Mouse (Mus musculus) adrenal gland (tissue): Measurements from ENCODE around the gene Chrnd.

Source experiments
- intact Hi-C: fragments of 180-260 bp; cut with DNase I; formaldehyde crosslinking; loops from one replicate; pipeline ENCODE4 v1.15.1; 2025

Gene Chrnd

DNA sequence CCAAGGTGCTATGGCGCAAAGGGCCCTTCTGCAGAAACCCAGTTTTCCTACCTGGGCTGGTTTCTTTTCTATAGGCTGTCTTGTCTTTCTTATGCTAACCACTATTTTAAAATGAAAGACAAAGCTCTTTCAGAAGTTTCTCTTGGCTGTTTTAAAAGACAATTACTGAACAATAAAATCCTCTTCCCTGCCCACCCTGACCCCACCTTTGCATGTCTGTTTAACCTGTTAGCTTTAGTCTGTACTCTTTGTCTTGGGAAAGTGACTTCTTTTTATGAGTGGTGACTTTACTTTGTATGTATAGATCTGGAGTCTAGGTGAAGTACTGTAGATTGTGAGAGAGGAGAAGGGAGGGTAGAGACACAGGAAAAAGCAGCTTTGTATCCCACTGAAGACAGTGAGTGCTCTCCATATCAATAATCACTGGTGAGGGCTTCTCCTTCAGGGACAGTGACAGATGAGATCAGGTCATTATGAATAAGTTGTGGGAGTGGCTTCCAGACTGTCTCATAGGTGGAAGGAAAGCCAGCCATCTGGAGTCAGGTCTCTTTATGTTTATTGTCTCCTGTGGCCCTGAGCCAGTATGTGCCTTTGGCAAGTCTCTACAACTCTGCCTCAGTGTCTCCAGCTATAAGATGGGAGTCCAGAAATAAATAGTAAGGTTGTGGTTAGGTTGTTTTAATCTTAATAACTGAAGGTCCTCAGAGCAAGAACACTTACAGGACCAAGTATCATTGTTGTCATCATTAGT, 36.2 kb downstream of the Chrnd start:
- intact Hi-C loops: no loop called here

DNA sequence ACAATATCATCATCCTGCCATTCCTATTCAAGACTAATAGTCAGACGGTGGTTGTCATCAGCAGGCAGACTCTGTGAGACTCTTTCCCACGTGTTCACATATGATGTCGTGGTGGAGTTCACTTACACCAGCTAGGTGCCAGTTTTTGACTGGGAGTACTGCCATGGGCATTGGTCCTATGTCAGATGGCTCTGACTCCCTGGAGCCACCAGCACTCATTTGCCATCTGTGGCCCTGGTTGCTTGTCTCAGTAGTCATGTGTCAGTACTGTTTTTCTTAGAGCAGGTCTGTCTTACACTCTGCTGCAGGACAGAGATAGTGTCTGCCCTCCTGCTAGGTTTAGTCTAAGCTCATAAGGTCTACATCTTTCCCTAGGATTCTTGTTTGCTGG, 36.7 kb downstream of the Chrnd start:
- intact Hi-C loops: no loop called here

DNA sequence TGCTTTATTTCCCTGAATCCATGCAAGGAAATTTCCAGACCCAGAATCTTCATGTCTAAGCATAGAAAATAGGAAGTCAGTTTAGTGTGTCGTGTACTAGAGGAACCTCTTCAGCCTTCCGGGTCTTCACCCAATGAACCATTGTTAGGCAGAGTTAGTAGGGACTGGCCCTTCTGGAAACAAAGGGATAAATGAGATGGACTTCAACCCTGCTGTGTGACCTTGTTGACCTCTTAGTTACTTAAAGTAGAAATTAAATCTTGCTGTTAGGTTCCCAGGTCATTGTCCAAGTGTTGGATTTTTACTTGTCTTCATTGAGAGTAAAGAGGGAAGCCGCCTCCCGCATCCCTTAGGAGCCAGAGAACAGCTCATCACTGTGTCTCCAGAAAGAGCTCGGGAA, 40.2 kb downstream of the Chrnd start:
- intact Hi-C loops: no loop called here

DNA sequence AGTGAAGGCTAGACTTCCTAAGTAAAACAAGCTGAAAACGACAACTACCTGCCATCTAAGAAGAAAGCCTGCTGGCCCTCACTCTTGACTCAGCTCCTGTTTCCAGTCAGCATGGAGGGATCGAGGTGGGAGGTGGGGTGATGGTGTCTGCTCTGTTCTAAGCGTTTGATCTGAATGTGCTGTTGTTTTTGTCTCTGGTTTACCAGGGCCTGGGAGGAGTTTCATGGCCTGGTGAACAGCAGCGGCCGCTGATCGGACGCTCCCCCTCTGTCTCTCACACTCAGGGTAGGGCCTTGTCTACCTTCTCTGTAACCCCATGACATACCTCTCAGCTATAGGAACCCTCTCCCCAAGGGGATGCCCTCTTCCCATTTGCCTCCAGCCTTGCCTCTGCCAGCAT, 41.8 kb downstream of the Chrnd start:
- intact Hi-C loops: no loop called here

DNA sequence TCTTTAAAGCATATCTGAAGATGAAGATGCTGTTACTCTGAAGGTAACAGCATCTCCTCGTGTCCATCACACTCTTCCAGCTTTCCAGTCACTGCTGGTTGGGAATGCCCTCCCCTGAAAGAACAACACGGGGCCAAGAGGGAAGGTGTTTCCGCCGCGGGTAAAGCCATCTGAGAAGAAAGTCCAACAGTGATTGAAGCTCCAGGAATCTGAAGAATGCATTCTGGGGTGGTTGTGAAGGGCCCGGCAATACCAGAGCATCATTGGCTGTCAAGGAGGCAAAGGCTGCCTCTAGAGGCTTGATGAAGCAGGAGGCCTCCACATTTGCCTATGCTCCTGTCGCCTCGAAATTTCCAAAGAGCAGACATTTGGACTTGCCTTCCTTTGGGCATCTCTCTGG, 48.6 kb downstream of the Chrnd start:
- intact Hi-C loops: no loop called here

DNA sequence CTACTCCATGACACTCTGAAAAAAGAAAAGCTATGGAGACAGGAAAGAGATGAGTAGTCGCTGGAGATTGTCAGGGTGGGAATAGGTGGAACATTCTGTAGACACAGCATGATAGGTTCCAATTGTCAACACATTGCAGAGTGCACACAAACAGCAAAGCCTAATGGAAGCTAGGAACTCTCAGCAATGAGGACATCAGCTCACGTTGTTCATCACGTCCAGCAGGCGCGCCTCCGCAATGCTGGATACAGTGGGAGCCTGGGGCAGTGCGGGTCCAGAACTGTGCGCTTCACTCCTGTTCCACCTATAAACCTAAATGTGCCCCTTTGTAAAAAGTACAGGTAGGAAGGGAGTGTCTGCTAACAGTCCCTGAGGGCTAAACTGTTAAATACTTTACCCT, 52.6 kb downstream of the Chrnd start:
- intact Hi-C loops: loop anchor here (5.0 kb wide), 1 partner anchor 119 kb away; no protein-coding TSS in a partner anchor

DNA sequence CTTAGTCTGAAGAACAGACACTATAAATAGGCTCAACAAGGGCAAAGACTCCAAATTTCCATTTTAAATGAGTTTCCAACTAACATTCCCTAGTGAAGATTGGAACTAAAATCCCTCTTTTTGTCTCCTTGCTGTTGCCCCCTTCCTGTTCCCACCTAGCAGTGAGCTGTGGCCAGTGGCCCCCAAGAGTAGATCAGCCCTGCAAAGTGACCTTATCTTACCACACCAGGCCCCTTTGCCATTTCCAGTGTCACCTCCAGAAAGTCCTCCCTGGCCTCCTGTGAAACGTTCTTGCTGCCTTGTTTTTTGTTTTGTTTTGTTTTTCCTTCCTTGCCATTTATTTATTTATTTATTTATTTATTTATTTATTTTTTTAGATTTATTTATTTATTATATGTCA, 55.0 kb downstream of the Chrnd start:
- intact Hi-C loops: loop anchor here (5.0 kb wide), 1 partner anchor 47 kb away; no protein-coding TSS in a partner anchor

DNA sequence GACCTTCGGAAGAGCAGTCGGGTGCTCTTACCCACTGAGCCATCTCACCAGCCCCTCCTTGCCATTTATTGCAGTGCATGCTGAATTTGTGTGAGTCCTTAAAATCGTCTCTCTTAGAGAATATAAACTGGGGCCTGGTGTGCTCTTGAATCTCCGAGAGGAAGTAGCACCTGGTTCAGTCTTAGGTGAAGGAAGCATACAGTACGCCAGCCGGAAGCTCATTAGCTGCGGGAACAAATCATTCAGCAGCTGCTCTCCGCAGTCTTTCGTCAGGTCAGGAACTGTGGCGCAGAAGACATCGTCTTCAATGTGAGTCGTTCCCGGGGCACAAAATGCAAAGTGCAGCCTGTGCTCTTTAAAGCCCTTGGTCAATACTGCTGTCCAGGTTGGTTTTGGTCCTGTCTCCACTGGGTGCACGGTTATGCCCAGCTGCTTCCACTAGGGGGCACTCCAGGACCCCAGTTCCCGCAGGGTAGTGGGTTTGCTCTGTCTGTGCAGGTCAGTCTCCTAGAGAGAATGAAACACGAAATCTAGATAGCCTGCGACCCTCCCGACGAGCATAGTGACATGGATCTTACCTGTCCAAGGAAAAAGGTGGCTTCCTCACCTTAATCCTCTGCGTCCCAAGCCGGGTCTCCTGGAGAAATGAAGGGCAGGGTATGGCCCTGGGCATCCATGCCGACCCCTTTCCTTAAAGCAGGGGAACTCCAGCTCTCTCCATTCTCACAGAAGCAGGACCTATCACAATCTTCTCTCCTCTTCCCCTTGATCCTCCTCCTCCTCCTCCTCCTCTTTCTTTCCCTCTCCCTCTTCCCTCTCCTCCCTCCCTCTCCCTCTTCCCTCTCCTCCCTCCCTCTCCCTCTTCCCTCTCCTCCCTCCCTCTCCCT, 55.8 kb downstream of the Chrnd start:
- intact Hi-C loops: loop anchor here (5.0 kb wide), 1 partner anchor 46 kb away; no protein-coding TSS in a partner anchor
